Mouse (Mus musculus) forebrain, embryonic 16.5 days (tissue): ENCODE results near the gene C1s1. TPM values are rescaled to one million over a fixed set of nuclear protein-coding genes. Genes with fewer than 3 reads are reported as not detected.
"Not testable (repeated sequence)": the region's sequence is repeated elsewhere in the genome, so short reads cannot be mapped to it uniquely, and the experiment has no call there.

Experiments
- ATAC-seq: fragments of 200-750 bp; cut with Nextera tagmentation; 2 replicates; pipeline ENCODE4 v1.8.0; 2017; ENCODE audit warnings: mild to moderate bottlenecking, moderate library complexity
- H3K27ac ChIP-seq: fragments of 300-500 bp; sonication (generic); 2 replicates; pipeline ENCODE4 v1.5.1; 2014; ENCODE audit warnings: low read length, control low read depth
- H3K27me3 ChIP-seq: fragments of 300-500 bp; sonication (generic); replicated peaks from 2 replicates; pipeline ENCODE4 v1.6.1; 2014; ENCODE audit warnings: low read length; ENCODE audit not compliant: control insufficient read depth, insufficient read depth
- H3K36me3 ChIP-seq: fragments of 300-500 bp; sonication (generic); 2 replicates; pipeline ENCODE4 v1.6.1; 2014; ENCODE audit not compliant: control insufficient read depth, insufficient read depth
- H3K4me1 ChIP-seq: fragments of 300-500 bp; sonication (generic); replicated peaks from 2 replicates; pipeline ENCODE4 v1.6.1; 2014; ENCODE audit warnings: low read length; ENCODE audit not compliant: control insufficient read depth, insufficient read depth
- H3K4me2 ChIP-seq: fragments of 300-500 bp; sonication (generic); 2 replicates; pipeline ENCODE4 v1.6.1; 2014; ENCODE audit warnings: mild to moderate bottlenecking, low read length, control low read depth
- H3K4me3 ChIP-seq: fragments of 300-500 bp; sonication (generic); replicated peaks from 2 replicates; pipeline ENCODE4 v1.5.1; 2014; ENCODE audit warnings: mild to moderate bottlenecking, low read length, control low read depth
- H3K9ac ChIP-seq: fragments of 300-500 bp; sonication (generic); replicated peaks from 2 replicates; pipeline ENCODE4 v1.6.1; 2014; ENCODE audit warnings: low read depth, low read length, control low read depth
- H3K9me3 ChIP-seq: fragments of 300-500 bp; sonication (generic); 2 replicates; pipeline ENCODE4 v1.6.1; 2016; ENCODE audit warnings: low read length; ENCODE audit not compliant: control insufficient read depth
- WGBS: fragments of 180-500 bp; shearing (Covaris S2); extraction: QIAGEN DNeasy Blood & Tissue Kit; methylation state at CpG from one replicate; pipeline ENCODE4 v1.1.7; 2014; 5-methylcytosine and 5-hydroxymethylcytosine counted together
- polyA plus RNA-seq: library from polyadenylated mRNA; unstranded; fragments of >200 nt; fragmentation: Nextera tagmentation; extraction: Ambion mirVana; gene quantifications from 2 replicates; pipeline ENCODE4 v1.2.1, GENCODE M21; 2015

Gene C1s1
- polyA plus RNA-seq, 1 experiment from 2014 or later: 0.29 TPM

DNA sequence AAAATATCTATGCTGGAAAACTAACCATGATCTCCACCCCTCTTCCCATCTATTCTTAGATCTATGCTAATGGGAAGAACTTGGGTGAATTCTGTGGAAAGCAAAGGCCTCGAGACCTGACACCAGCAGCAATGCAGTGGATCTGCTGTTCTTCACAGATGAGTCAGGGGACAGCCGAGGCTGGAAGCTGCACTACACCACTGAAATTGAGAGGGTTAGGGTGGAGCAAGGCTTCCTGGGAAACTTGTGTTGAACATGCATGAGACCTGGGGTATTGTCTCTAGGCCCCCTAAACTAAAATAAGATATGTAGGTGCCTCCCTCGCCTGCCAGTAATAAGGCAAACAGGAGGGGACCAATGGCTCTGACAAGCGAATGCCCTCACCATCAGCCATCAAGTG lies 19.0 kb upstream of the C1s1 start:
- not testable (repeated sequence) for H3K4me1 ChIP-seq, H3K27ac ChIP-seq, H3K4me3 ChIP-seq, H3K4me2 ChIP-seq, H3K36me3 ChIP-seq, H3K9me3 ChIP-seq, H3K9ac ChIP-seq, ATAC-seq, H3K27me3 ChIP-seq
- 94% methylated on average over 4 of the region's 4 CpGs for WGBS

DNA sequence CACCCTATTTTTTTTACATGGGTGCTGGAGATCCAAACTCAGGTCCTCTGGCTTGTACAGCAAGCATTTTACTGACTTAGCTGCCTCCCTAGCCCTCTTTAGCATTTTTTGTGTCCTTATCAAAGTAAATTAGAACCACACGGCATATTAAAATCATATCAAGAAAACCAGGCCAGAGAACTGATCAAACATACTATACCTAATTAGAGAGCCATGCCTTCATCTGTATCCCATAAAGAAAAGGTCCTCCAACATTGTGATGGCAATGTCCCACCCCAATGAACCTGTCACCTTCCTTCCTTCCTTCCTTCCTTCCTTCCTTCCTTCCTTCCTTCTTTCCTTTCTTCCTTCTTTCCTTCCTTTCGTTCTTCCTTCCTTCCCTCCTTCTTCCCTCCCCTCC lies 13.8 kb upstream of the C1s1 start:
- H3K9me3 ChIP-seq, ATAC-seq, H3K36me3 ChIP-seq, H3K4me1 ChIP-seq, H3K9ac ChIP-seq, H3K27me3 ChIP-seq, H3K27ac ChIP-seq, H3K4me3 ChIP-seq, H3K4me2 ChIP-seq: not testable (repeated sequence)
- WGBS: 80% methylated on average over 2 of the region's 2 CpGs

DNA sequence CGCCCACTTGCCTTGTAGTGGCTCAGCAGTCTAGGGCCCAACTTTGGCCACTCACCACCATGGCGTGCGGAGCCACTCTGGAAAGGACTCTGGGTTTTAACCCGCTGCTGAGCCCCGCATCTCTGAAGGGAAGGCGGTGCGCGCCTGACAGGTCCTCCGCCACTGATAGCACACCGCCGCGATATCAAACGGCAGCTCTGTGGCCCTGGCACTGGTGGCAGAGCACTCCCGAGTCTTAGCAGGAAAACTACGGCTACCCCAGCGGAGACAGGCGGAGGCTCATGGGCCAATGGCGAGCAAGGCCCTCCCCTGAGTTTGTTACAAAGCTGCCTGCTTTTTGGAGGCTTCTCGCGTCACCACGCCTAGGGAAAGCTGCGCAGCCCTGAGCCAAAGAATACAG lies 10.6 kb upstream of the C1s1 start:
- Histone ChIP-seq H3K4me1 (no peaks in the 10 kb centered on the region), H3K4me2 (no peak overlapping the region), H3K36me3 (no peaks in the 10 kb centered on the region), H3K27me3 (no peaks in the 10 kb centered on the region), H3K9ac (no peak overlapping the region), H3K9me3 (no peaks in the 10 kb centered on the region; the same call in 1 of the 2 replicates), H3K4me3 (no peak overlapping the region), H3K27ac (no peak overlapping the region)
- no peak for ATAC-seq
- 76% methylated on average over 22 of the region's 22 CpGs for WGBS

DNA sequence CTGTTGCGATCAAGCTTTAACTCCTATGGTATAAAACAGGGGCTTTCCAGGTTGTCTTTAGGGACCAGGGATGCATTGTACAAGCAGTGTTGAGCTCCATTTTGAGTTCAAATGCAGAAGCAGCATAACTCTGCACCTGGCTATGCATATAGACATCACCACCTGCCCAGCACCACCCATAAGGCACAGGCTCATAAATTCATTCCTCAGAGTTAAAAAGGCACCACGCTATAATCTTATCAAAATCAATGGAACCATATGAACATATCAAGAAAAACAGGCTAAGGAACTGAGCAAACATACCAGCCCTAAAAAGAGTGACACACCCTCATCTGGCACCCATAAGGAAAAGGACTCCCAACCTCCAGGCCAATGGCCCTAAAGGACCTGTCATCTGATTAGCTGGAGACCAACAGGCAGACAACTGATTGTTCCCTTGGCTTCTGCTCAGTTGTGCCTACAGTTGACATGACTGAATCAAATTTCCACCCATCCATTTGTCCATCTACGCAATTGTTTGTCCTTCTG lies 6.9 kb upstream of the C1s1 start:
- H3K27ac ChIP-seq: no peak overlapping the region
- no peak overlapping the region for H3K4me2 ChIP-seq
- H3K27me3 ChIP-seq: no peaks in the 10 kb centered on the region
- H3K4me3 ChIP-seq: no peak overlapping the region
- H3K36me3 ChIP-seq: no peaks in the 10 kb centered on the region
- 89% methylated on average over 3 of the region's 3 CpGs for WGBS
- H3K9ac ChIP-seq: no peak overlapping the region
- H3K9me3 ChIP-seq: no peaks in the 10 kb centered on the region; the same call in 1 of the 2 replicates
- H3K4me1 ChIP-seq: no peaks in the 10 kb centered on the region
- no peak for ATAC-seq

DNA sequence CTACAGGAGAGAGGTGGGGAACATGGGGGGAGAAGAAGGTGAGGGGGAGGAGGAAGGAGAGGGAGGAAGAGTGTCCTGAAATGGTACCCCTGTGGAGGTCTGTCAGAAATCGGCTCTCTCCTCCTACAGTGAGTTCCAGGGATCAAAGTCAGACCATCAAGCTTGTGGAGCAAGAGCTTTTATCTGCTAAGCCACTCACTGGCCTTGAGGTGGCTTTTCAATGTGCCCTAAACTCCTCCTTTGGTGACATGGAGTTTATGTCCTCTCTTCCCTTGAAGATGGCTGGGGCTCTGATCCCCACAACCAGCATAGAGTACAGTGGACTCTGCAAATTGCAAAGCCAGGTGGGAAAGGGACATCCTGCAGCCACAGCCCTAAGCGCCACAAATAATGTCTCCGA lies 5.8 kb upstream of the C1s1 start:
- ATAC-seq, H3K27me3 ChIP-seq, H3K4me2 ChIP-seq, H3K9ac ChIP-seq, H3K4me1 ChIP-seq, H3K36me3 ChIP-seq, H3K4me3 ChIP-seq, H3K9me3 ChIP-seq, H3K27ac ChIP-seq: not testable (repeated sequence)
- 100% methylated on average over 3 of the region's 3 CpGs for WGBS

DNA sequence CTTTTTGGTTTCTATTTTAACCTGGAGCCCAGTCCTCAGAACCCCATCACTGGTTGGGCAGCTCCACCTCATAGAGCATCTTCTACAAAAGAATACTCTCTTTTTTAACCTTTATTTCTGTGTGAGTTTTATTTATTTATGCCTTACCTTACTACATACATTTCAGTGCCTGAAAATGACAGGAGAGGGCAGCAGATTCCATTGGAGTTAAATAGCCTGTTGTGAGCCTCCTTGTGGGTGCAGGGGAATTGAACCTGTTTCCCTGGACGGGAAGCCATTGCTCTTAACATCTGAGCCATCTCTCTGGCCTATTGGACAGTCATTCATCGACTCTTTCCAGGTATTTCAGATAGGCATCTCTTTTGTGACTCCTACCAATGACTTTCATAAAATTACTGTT lies 3.3 kb upstream of the C1s1 start:
- H3K36me3 ChIP-seq: no peaks in the 10 kb centered on the region
- H3K4me2 ChIP-seq: no peak overlapping the region
- H3K27me3 ChIP-seq: no peaks in the 10 kb centered on the region
- H3K27ac ChIP-seq: no peak overlapping the region
- no peak overlapping the region for H3K4me3 ChIP-seq
- H3K9me3 ChIP-seq: no peaks in the 10 kb centered on the region
- 83% methylated on average over 2 of the region's 2 CpGs for WGBS
- no peak for ATAC-seq
- no peaks in the 10 kb centered on the region for H3K4me1 ChIP-seq
- H3K9ac ChIP-seq: no peak overlapping the region

DNA sequence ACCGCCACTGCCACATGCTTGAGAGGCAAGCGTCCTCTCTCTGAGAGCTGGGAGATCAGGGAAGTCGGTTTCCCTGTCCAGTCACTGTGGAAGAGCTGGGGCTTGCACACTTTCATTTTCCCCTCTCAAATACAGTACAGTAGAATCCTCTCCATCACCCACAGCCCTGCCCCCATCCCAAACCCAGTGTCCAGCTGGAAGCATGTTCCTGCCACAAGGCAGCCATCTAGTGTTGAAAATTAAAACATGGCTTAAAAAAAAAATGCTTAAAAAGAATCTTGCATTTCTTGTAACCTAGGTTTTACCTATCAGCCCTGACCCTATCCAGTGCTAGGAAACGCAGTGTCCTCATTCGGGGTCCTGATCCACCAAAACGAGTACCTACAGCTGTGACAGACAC lies 2.3 kb upstream of the C1s1 start:
- H3K27me3 ChIP-seq: no peaks in the 10 kb centered on the region
- 90% methylated on average over 5 of the region's 6 CpGs for WGBS
- no peak overlapping the region for H3K4me2 ChIP-seq
- H3K4me1 ChIP-seq: no peaks in the 10 kb centered on the region
- H3K27ac ChIP-seq: no peak overlapping the region
- H3K36me3 ChIP-seq: no peaks in the 10 kb centered on the region
- no peaks in the 10 kb centered on the region for H3K9me3 ChIP-seq
- no peak overlapping the region for H3K9ac ChIP-seq
- ATAC-seq: no peak
- H3K4me3 ChIP-seq: no peak overlapping the region

DNA sequence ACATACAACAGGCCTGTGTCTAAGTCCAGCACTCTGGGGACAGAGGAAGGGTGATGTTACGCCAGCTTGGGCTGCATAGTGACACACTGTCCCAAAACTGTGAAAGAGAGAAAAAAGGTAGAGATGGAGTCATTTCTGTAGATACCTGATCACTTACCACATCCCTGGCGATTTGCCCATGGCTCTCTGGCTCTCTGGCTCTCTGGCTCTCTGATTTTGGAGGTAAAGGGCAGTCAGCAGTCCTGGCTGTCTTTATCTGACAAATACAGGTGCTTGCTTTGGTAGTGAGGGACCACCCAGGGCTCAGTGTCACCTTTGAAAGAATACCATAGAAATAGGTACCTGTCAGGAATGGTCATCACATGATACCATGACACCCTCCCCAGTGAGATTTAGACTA lies 983 bp downstream of the C1s1 start:
- ATAC-seq, H3K27me3 ChIP-seq, H3K9me3 ChIP-seq, H3K4me1 ChIP-seq, H3K4me2 ChIP-seq, H3K27ac ChIP-seq, H3K4me3 ChIP-seq, H3K9ac ChIP-seq, H3K36me3 ChIP-seq: not testable (repeated sequence)
- 65% methylated on average over 2 of the region's 2 CpGs for WGBS

DNA sequence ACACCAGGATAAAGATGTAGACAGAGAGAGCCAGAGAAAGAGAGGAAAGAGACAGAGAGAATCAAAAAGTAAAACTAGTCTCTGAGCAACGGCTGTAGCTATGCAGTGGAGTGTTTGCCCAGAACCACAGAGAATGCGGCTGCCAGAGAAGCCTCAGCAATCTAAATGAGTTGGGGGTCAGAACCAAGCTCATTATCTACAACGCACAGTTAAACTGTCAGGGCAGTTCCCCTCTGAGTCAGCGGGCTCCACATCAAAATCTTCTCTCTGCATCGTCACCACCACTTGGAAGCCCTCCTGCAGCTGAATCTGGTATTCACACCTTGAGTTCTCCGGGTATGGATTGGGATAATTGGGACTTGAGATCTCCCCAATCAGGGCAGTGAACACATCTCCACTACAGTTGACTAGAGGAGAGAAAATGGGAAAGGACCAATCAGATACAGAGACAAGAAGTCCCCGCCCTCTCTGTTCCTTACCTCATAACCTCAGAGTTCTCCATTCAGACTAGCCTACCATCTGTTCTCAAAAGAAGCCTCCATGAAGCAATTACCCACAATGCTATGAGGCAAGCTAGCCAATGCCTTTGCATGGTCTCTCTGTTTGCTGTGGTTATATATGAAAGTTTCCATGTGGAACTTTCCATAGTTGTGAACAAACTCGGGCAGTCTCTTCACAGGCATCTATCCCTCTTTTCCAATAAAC lies 5.9 kb downstream of the C1s1 start:
- not testable (repeated sequence) for H3K9ac ChIP-seq, H3K4me3 ChIP-seq, H3K27ac ChIP-seq, H3K4me1 ChIP-seq, H3K4me2 ChIP-seq, H3K27me3 ChIP-seq, ATAC-seq, H3K36me3 ChIP-seq, H3K9me3 ChIP-seq
- 81% methylated on average over 8 of the region's 8 CpGs for whole genome bisulfite sequencing

DNA sequence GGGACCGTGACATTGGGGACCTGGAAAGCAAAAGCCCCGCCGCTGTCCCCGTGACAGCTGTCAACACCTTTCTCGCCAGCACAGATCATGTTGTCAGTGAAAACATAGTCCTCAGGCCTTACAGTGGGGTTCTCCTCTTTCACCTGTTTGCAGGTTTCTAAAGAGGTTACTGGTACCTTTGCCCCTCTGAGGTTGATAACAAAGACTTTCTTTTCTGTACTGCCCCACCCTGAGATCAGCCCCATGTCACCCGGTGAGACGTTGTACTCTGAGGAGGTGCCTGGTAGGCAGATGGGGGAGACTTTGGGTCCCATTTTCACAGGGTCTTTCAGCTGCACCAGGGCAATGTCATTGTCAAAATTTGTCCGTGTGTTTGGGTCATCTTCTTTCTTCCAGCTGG lies 11.1 kb downstream of the C1s1 start:
- 90% methylated on average over 8 of the region's 8 CpGs for WGBS
- Histone ChIP-seq H3K9me3 (no peaks in the 10 kb centered on the region), H3K27me3 (no peaks in the 10 kb centered on the region), H3K27ac (no peak overlapping the region), H3K4me1 (no peaks in the 10 kb centered on the region), H3K36me3 (no peaks in the 10 kb centered on the region), H3K4me2 (no peak overlapping the region), H3K9ac (no peak overlapping the region), H3K4me3 (no peak overlapping the region)
- ATAC-seq: no peak
